Mouse (Mus musculus): ENCODE data around the gene Slc6a20b. TPM values are rescaled to one million over a fixed set of nuclear protein-coding genes. Genes with fewer than 3 reads are reported as not detected.

Slc6a20b gene
- polyA plus RNA-seq, 1 experiment from 2014 or later = 0.14 TPM

DNA sequence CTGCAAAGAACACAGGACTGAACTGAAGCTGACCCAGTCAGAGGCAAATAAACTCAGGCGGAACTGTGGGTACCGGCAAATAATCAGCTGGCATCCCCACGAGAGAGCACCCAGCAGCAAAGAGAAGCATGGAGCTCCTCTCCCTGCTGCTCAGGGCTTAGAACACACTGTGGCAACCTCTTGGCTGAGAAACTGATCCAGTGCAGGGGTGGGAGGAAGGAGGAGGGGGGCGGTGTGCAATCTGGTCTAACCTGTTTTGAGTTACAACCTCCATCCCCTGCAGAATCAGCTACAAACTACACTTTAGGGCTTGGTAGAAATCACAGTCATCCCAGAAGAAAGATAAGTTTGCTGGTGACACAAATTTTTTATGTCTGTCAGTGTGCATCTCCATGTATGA lies 19.0 kb upstream of the Slc6a20b start:
- DNase-seq = peak; percentile 30
- no peak overlapping the region for H3K4me2 ChIP-seq
- H3K27ac ChIP-seq (ENCODE audit: low read depth) = no peak overlapping the region
- ATAC-seq (ENCODE audit: insufficient read depth) = peak; percentile 58; the same call in 1 of the 2 replicates
- no peak overlapping the region for H3K9ac ChIP-seq
- H3K4me1 ChIP-seq (ENCODE audit: insufficient read depth) = no peaks in the 10 kb centered on the region
- H3K36me3 ChIP-seq (ENCODE audit: insufficient read depth) = no peaks in the 10 kb centered on the region
- no peaks in the 10 kb centered on the region for H3K9me3 ChIP-seq (ENCODE audit: low read depth, low read length)
- no peak overlapping the region for H3K4me3 ChIP-seq (ENCODE audit: low read depth, low read length)
- no peak for TF ChIP-seq CTCF (IDR thresholded peaks at IDR 0.05; ENCODE audit: low read depth)
- WGBS = 29% methylated on average over 4 of the region's 4 CpGs
- no peaks in the 10 kb centered on the region for H3K27me3 ChIP-seq (ENCODE audit: insufficient read depth, low read length)

DNA sequence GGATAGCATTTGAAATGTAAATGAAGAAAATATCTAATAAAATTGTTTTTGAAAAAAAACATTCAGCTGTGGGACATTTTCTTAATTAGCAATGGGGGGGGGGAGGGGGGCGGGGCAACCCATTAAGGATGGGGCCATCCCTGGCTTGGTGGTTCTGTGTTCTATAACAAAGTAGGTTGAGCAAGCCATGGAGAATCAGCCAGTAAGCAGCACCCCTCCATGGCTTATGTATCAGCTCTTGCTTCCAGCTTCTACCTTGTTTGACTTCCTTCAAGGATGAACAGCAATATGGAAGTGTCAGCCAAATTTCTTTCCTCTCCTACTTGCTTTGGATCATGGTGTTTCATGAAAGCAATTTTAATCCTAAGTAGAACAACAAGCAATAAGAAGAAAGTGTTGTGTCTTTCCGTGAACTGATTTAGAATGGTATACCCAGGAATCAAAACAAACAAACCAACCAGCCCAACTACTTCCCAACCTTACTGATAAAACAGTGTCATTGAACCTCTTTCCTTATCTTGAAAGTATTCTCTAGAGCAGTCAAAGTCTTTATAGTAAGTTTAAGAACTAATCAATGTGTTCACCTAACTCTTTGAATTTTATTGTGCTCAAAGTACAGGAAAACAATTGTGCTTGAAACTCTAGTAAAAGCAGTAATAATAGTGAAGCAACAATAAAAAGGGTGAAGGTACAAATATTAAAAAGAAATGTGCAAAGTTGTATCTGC lies 17.6 kb upstream of the Slc6a20b start:
- DNase-seq (no peak), ATAC-seq (ENCODE audit: insufficient read depth) (no peak)
- Histone ChIP-seq H3K4me1 (ENCODE audit: insufficient read depth) (no peaks in the 10 kb centered on the region), H3K9ac (no peak overlapping the region), H3K4me3 (ENCODE audit: low read depth, low read length) (no peak overlapping the region), H3K27ac (ENCODE audit: low read depth) (no peak overlapping the region), H3K27me3 (ENCODE audit: insufficient read depth, low read length) (no peaks in the 10 kb centered on the region), H3K4me2 (no peak overlapping the region), H3K9me3 (ENCODE audit: low read depth, low read length) (no peaks in the 10 kb centered on the region), H3K36me3 (ENCODE audit: insufficient read depth) (no peaks in the 10 kb centered on the region)
- 69% methylated on average over 2 of the region's 2 CpGs for WGBS
- no peak for TF ChIP-seq CTCF (IDR thresholded peaks at IDR 0.05; ENCODE audit: low read depth)

DNA sequence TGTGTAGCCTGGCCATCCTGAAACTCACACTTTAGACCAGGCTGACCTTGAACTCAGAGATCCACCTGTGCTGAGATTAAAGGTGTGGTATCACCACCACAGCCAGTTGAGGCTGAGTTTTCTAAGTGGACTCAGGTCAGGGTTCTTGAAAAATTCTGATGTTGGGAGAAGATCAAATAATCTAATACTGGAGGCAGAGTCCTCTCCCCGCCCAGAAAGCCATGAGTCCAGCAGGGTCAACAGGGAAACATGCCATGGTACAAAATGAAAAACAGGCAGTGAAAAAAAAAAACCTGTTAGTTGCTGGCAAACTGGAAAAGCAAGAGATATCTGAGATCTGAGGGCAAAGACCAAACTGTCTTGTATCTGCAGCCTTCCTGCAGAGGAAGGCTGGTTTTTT lies 7.7 kb upstream of the Slc6a20b start:
- Histone ChIP-seq H3K4me1 (ENCODE audit: insufficient read depth) (no peaks in the 10 kb centered on the region), H3K36me3 (ENCODE audit: insufficient read depth) (no peaks in the 10 kb centered on the region), H3K27ac (ENCODE audit: low read depth) (no peak overlapping the region), H3K4me2 (no peak overlapping the region), H3K9me3 (ENCODE audit: low read depth, low read length) (no peaks in the 10 kb centered on the region), H3K27me3 (ENCODE audit: insufficient read depth, low read length) (no peaks in the 10 kb centered on the region), H3K4me3 (ENCODE audit: low read depth, low read length) (no peak overlapping the region), H3K9ac (no peak overlapping the region)
- no peak for TF ChIP-seq CTCF (IDR thresholded peaks at IDR 0.05; ENCODE audit: low read depth)
- ATAC-seq (ENCODE audit: insufficient read depth) = no peak
- 63% methylated on average over 1 of the region's 1 CpGs for WGBS
- no peak for DNase-seq

DNA sequence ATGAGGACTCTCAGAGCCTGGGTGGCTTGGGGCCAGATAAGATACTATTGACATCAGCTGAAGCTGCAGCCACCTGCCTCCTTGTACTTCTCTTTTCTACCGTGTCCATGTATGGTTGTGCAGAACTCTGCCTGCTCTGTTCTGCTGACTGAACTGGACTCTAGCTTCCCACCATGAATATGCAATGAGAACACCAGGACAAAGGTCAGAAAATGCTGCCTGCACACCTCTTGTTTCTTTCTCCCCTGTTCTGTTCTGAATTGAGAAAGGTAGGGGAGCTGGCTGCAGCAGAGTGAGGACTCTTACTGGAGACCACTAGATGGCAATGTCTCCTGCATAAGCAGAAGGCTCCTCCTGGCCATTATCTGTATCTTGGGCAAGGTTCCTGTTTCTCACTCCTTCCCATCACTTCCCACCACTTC lies 6.3 kb upstream of the Slc6a20b start:
- DNase-seq = peak; percentile 65
- H3K4me2 ChIP-seq = no peak overlapping the region
- H3K4me3 ChIP-seq (ENCODE audit: low read depth, low read length) = no peak overlapping the region
- no peaks in the 10 kb centered on the region for H3K27me3 ChIP-seq (ENCODE audit: insufficient read depth, low read length)
- no peak overlapping the region for H3K9ac ChIP-seq
- TF ChIP-seq CTCF (IDR thresholded peaks at IDR 0.05; ENCODE audit: low read depth) = peak; percentile 71
- no peaks in the 10 kb centered on the region for H3K9me3 ChIP-seq (ENCODE audit: low read depth, low read length)
- H3K36me3 ChIP-seq (ENCODE audit: insufficient read depth) = no peaks in the 10 kb centered on the region
- 53% methylated on average over 1 of the region's 1 CpGs for WGBS
- no peak overlapping the region for H3K27ac ChIP-seq (ENCODE audit: low read depth)
- no peaks in the 10 kb centered on the region for H3K4me1 ChIP-seq (ENCODE audit: insufficient read depth)
- 0 out of 2 replicates have a peak, but pooled peaks have one; percentile 58 for ATAC-seq (ENCODE audit: insufficient read depth)

DNA sequence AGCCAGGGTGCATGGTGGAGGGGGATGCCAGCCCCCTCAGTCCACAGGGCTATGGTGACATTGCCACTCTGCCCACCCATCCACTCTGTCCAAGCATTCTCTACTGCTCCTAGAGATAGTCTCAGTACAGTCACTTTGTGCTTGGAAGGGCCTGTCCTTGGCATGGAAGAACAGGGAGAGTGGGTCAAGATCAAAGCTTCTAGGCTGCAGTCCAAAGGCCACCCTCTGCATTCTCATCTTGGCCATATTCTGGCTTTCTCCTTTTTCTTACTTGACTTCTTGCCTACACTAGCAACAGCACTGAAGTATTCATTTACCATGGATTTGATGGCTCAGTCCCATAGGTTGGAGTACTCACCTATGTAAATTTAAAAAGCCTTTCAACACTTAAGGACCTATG lies 5.9 kb upstream of the Slc6a20b start:
- TF ChIP-seq CTCF (IDR thresholded peaks at IDR 0.05; ENCODE audit: low read depth) = no peak
- H3K9ac ChIP-seq = no peak overlapping the region
- no peaks in the 10 kb centered on the region for H3K36me3 ChIP-seq (ENCODE audit: insufficient read depth)
- no peaks in the 10 kb centered on the region for H3K9me3 ChIP-seq (ENCODE audit: low read depth, low read length)
- no peaks in the 10 kb centered on the region for H3K27me3 ChIP-seq (ENCODE audit: insufficient read depth, low read length)
- no peak overlapping the region for H3K4me2 ChIP-seq
- no peak for DNase-seq
- H3K4me1 ChIP-seq (ENCODE audit: insufficient read depth) = no peaks in the 10 kb centered on the region
- ATAC-seq (ENCODE audit: insufficient read depth) = no peak
- H3K27ac ChIP-seq (ENCODE audit: low read depth) = no peak overlapping the region
- H3K4me3 ChIP-seq (ENCODE audit: low read depth, low read length) = no peak overlapping the region

DNA sequence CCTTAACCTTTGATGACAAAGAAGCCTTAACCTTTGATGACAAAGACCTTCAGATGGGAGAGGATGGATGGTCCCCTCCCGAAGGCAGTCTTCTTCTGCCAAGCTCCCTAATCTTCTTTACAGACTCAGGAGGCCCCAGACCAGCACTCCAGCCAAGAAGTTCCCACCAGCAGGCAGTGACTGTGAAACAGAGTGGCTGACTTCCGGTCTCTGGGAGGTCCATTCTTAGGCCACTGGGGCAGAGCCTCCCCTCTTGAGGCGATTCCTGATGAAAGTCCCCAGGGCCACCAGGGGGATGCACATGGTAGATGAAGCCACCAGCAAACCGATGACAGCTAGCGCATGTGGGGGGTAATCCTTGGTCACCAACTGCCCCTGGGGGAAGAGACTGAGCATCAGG lies 4.4 kb upstream of the Slc6a20b start:
- ATAC-seq (ENCODE audit: insufficient read depth) = no peak
- H3K27ac ChIP-seq (ENCODE audit: low read depth) = no peak overlapping the region
- WGBS = 62% methylated on average over 5 of the region's 5 CpGs
- H3K4me2 ChIP-seq = no peak overlapping the region
- no peak overlapping the region for H3K4me3 ChIP-seq (ENCODE audit: low read depth, low read length)
- no peaks in the 10 kb centered on the region for H3K9me3 ChIP-seq (ENCODE audit: low read depth, low read length)
- no peak for DNase-seq
- H3K9ac ChIP-seq = no peak overlapping the region
- no peak for TF ChIP-seq CTCF (IDR thresholded peaks at IDR 0.05; ENCODE audit: low read depth)
- H3K27me3 ChIP-seq (ENCODE audit: insufficient read depth, low read length) = no peaks in the 10 kb centered on the region
- H3K36me3 ChIP-seq (ENCODE audit: insufficient read depth) = no peaks in the 10 kb centered on the region
- H3K4me1 ChIP-seq (ENCODE audit: insufficient read depth) = no peaks in the 10 kb centered on the region

DNA sequence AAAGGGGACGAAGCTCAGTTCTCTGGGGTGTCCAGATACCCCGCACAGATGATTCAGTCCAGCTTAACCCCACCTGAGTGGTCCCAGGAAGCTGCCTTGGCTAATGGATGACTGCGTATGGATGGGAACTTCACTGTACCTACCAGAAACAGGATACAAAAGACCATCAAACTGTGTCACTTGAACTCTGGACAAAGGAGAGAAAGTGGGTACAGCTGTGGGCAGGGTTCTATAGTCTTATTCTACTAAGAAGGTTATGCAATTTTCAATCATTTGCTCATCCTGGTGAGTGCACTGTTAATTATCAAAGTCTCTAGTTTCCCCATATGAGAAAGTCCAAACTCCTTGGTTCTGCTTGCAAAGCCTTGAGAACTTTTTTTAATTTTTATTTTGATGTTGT lies 628 bp upstream of the Slc6a20b start:
- Histone ChIP-seq H3K36me3 (ENCODE audit: insufficient read depth) (no peaks in the 10 kb centered on the region), H3K4me3 (ENCODE audit: low read depth, low read length) (no peak overlapping the region), H3K27ac (ENCODE audit: low read depth) (no peak overlapping the region), H3K4me1 (ENCODE audit: insufficient read depth) (no peaks in the 10 kb centered on the region), H3K9me3 (ENCODE audit: low read depth, low read length) (no peaks in the 10 kb centered on the region), H3K9ac (no peak overlapping the region), H3K4me2 (no peak overlapping the region), H3K27me3 (ENCODE audit: insufficient read depth, low read length) (no peaks in the 10 kb centered on the region)
- TF ChIP-seq CTCF (IDR thresholded peaks at IDR 0.05; ENCODE audit: low read depth) = no peak
- 79% methylated on average over 3 of the region's 3 CpGs for WGBS
- ATAC-seq (ENCODE audit: insufficient read depth) = no peak
- DNase-seq = no peak

Data from lung, embryonic 14.5 days (tissue).